Mouse (Mus musculus): Measurements from ENCODE around the gene Mlf2. TPM values are rescaled to one million over a fixed set of nuclear protein-coding genes. Genes with fewer than 3 reads are reported as not detected.
A peak's percentile ranks its signal among the peaks of the same experiment; 100 is the strongest.

Mlf2 gene
- polyA plus RNA-seq, 1 experiment from 2014 or later, result 288 TPM

GRCm38 (mm10) chr6:124920318-124921085 is 10.7 kb upstream of the Mlf2 start:
- Histone ChIP-seq H3K9ac (peak overlapping the region; percentile 77), H3K4me2 (peak overlapping the region; percentile 100), H3K9me3 (no peaks in the 10 kb centered on the region), H3K27ac (replicated peaks) (peak overlapping the region; percentile 98), H3K4me1 (peaks cover 52% of the 10 kb centered on the region), H3K36me3 (no peaks in the 10 kb centered on the region), H3K4me3 (peak overlapping the region; percentile 43), H3K27me3 (replicated peaks) (no peaks in the 10 kb centered on the region)
- no peak for ATAC-seq (ENCODE audit: extremely low read depth, insufficient number of reproducible peaks, low FRiP score, low TSS enrichment)
- 27% methylated on average over 9 of the region's 9 CpGs for WGBS

GRCm38 (mm10) chr6:124921539-124921938 is 9.6 kb upstream of the Mlf2 start:
- Histone ChIP-seq H3K9ac (peak overlapping the region; percentile 40; the same call in 1 of the 2 replicates), H3K27me3 (replicated peaks) (no peaks in the 10 kb centered on the region), H3K4me2 (no peak overlapping the region), H3K36me3 (no peaks in the 10 kb centered on the region), H3K4me3 (no peak overlapping the region), H3K27ac (replicated peaks) (peak overlapping the region; percentile 98), H3K4me1 (peaks cover 53% of the 10 kb centered on the region), H3K9me3 (no peaks in the 10 kb centered on the region)
- ATAC-seq (ENCODE audit: extremely low read depth, insufficient number of reproducible peaks, low FRiP score, low TSS enrichment), result no peak
- 67% methylated on average over 4 of the region's 4 CpGs for WGBS

GRCm38 (mm10) chr6:124925173-124925793 is 5.9 kb upstream of the Mlf2 start:
- no peaks in the 10 kb centered on the region for H3K9me3 ChIP-seq
- no peaks in the 10 kb centered on the region for H3K27me3 ChIP-seq (replicated peaks)
- peak overlapping the region; percentile 27 for H3K4me3 ChIP-seq
- ATAC-seq (ENCODE audit: extremely low read depth, insufficient number of reproducible peaks, low FRiP score, low TSS enrichment), result no peak
- H3K4me2 ChIP-seq, result peak overlapping the region; percentile 56
- WGBS, result 32% methylated on average over 12 of the region's 12 CpGs
- no peaks in the 10 kb centered on the region for H3K36me3 ChIP-seq
- H3K4me1 ChIP-seq, result peaks cover 43% of the 10 kb centered on the region
- peak overlapping the region; percentile 89 for H3K27ac ChIP-seq (replicated peaks)
- peak overlapping the region; percentile 73 for H3K9ac ChIP-seq

GRCm38 (mm10) chr6:124925941-124926340 is 5.2 kb upstream of the Mlf2 start:
- Histone ChIP-seq H3K4me2 (peak overlapping the region; percentile 56), H3K9ac (peak overlapping the region; percentile 73), H3K4me1 (peaks cover 39% of the 10 kb centered on the region), H3K9me3 (no peaks in the 10 kb centered on the region), H3K27ac (replicated peaks) (peak overlapping the region; percentile 89), H3K4me3 (peak overlapping the region; percentile 27), H3K36me3 (no peaks in the 10 kb centered on the region), H3K27me3 (replicated peaks) (no peaks in the 10 kb centered on the region)
- ATAC-seq (ENCODE audit: extremely low read depth, insufficient number of reproducible peaks, low FRiP score, low TSS enrichment), result no peak
- 16% methylated on average over 5 of the region's 5 CpGs for WGBS

GRCm38 (mm10) chr6:124930231-124930630 is 955 bp upstream of the Mlf2 start:
- H3K4me1 ChIP-seq, result peaks cover 36% of the 10 kb centered on the region
- no peak for ATAC-seq (ENCODE audit: extremely low read depth, insufficient number of reproducible peaks, low FRiP score, low TSS enrichment)
- H3K36me3 ChIP-seq, result peaks cover 28% of the 10 kb centered on the region
- peak overlapping the region; percentile 98 for H3K27ac ChIP-seq (replicated peaks)
- 44% methylated on average over 1 of the region's 1 CpGs for WGBS
- peak overlapping the region; percentile 94 for H3K4me3 ChIP-seq
- no peaks in the 10 kb centered on the region for H3K27me3 ChIP-seq (replicated peaks)
- peak overlapping the region; percentile 62 for H3K4me2 ChIP-seq
- H3K9ac ChIP-seq, result peak overlapping the region; percentile 71
- no peaks in the 10 kb centered on the region for H3K9me3 ChIP-seq

- WGBS, result 2% methylated on average over 47 of the region's 48 CpGs
- no peaks in the 10 kb centered on the region for H3K9me3 ChIP-seq
- ATAC-seq (ENCODE audit: extremely low read depth, insufficient number of reproducible peaks, low FRiP score, low TSS enrichment), result no peak
Observed at GRCm38 (mm10) chr6:124931525-124932313, 533 bp downstream of the Mlf2 start.

GRCm38 (mm10) chr6:124932314-124932695 is 1.1 kb downstream of the Mlf2 start:
- Histone ChIP-seq H3K4me2 (peak overlapping the region; percentile 96), H3K4me1 (peaks cover 22% of the 10 kb centered on the region), H3K9me3 (no peaks in the 10 kb centered on the region), H3K4me3 (peak overlapping the region; percentile 94), H3K27me3 (replicated peaks) (no peaks in the 10 kb centered on the region), H3K9ac (peak overlapping the region; percentile 99), H3K27ac (replicated peaks) (peak overlapping the region; percentile 98), H3K36me3 (peaks cover 49% of the 10 kb centered on the region)
- ATAC-seq (ENCODE audit: extremely low read depth, insufficient number of reproducible peaks, low FRiP score, low TSS enrichment), result no peak
- 42% methylated on average over 12 of the region's 12 CpGs for WGBS

More at GRCm38 (mm10) chr6:124931525-124932313, 533 bp downstream of the Mlf2 start:
- H3K4me1 ChIP-seq, result peaks cover 22% of the 10 kb centered on the region
- H3K36me3 ChIP-seq, result peaks cover 43% of the 10 kb centered on the region
- no peaks in the 10 kb centered on the region for H3K27me3 ChIP-seq (replicated peaks)
- peak overlapping the region; percentile 94 for H3K4me3 ChIP-seq
- peak overlapping the region; percentile 99 for H3K9ac ChIP-seq
- peak overlapping the region; percentile 98 for H3K27ac ChIP-seq (replicated peaks)
- peak overlapping the region; percentile 96 for H3K4me2 ChIP-seq

GRCm38 (mm10) chr6:124933127-124933526 is 1.9 kb downstream of the Mlf2 start:
- H3K4me3 ChIP-seq, result peak overlapping the region; percentile 94; the same call in 1 of the 2 replicates
- no peak overlapping the region for H3K27ac ChIP-seq (replicated peaks)
- H3K9me3 ChIP-seq, result no peaks in the 10 kb centered on the region
- H3K4me2 ChIP-seq, result peak overlapping the region; percentile 96
- WGBS, result 87% methylated on average over 3 of the region's 3 CpGs
- H3K9ac ChIP-seq, result no peak overlapping the region
- ATAC-seq (ENCODE audit: extremely low read depth, insufficient number of reproducible peaks, low FRiP score, low TSS enrichment), result no peak
- peaks cover 57% of the 10 kb centered on the region for H3K36me3 ChIP-seq
- peaks cover 22% of the 10 kb centered on the region for H3K4me1 ChIP-seq
- no peaks in the 10 kb centered on the region for H3K27me3 ChIP-seq (replicated peaks)

GRCm38 (mm10) chr6:124934670-124935069 is 3.5 kb downstream of the Mlf2 start:
- H3K4me2 ChIP-seq, result no peak overlapping the region
- H3K9me3 ChIP-seq, result no peaks in the 10 kb centered on the region
- H3K4me3 ChIP-seq, result no peak overlapping the region
- H3K9ac ChIP-seq, result no peak overlapping the region
- no peak overlapping the region for H3K27ac ChIP-seq (replicated peaks)
- 88% methylated on average over 7 of the region's 7 CpGs for WGBS
- no peaks in the 10 kb centered on the region for H3K27me3 ChIP-seq (replicated peaks)
- ATAC-seq (ENCODE audit: extremely low read depth, insufficient number of reproducible peaks, low FRiP score, low TSS enrichment), result no peak
- peaks cover 22% of the 10 kb centered on the region for H3K4me1 ChIP-seq
- peaks cover 72% of the 10 kb centered on the region for H3K36me3 ChIP-seq

GRCm38 (mm10) chr6:124936681-124937080 is 5.5 kb downstream of the Mlf2 start:
- ATAC-seq (ENCODE audit: extremely low read depth, insufficient number of reproducible peaks, low FRiP score, low TSS enrichment), result no peak
- H3K4me1 ChIP-seq, result peaks cover 12% of the 10 kb centered on the region
- H3K27me3 ChIP-seq (replicated peaks), result no peaks in the 10 kb centered on the region
- H3K9me3 ChIP-seq, result no peaks in the 10 kb centered on the region
- no peak overlapping the region for H3K9ac ChIP-seq
- no peak overlapping the region for H3K4me3 ChIP-seq
- 82% methylated on average over 1 of the region's 1 CpGs for WGBS
- peaks cover 76% of the 10 kb centered on the region for H3K36me3 ChIP-seq
- no peak overlapping the region for H3K27ac ChIP-seq (replicated peaks)
- no peak overlapping the region for H3K4me2 ChIP-seq

- H3K9me3 ChIP-seq, result no peaks in the 10 kb centered on the region
- no peak for ATAC-seq (ENCODE audit: extremely low read depth, insufficient number of reproducible peaks, low FRiP score, low TSS enrichment)
- no peak overlapping the region for H3K27ac ChIP-seq (replicated peaks)
- WGBS, result 84% methylated on average over 2 of the region's 2 CpGs
- H3K27me3 ChIP-seq (replicated peaks), result no peaks in the 10 kb centered on the region
- no peak overlapping the region for H3K4me3 ChIP-seq
- H3K36me3 ChIP-seq, result peaks cover 74% of the 10 kb centered on the region
- no peak overlapping the region for H3K9ac ChIP-seq
- H3K4me1 ChIP-seq, result peaks cover 6% of the 10 kb centered on the region
- no peak overlapping the region for H3K4me2 ChIP-seq
Observed at GRCm38 (mm10) chr6:124937493-124937892, 6.3 kb downstream of the Mlf2 start.

Data from heart, embryonic 13.5 days (tissue).